Mouse (Mus musculus) embryonic fibroblast, embryonic 13.5 days (primary cell): ENCODE data around the gene Tapt1.

ENCODE experiments used
- CTCF ChIP-seq: IDR thresholded peaks from 2 replicates; pipeline ENCODE4 v1.5.1; 2011; ENCODE audit warnings: mild to moderate bottlenecking, control low read depth, low read length, moderate library complexity, borderline replicate concordance; ENCODE audit not compliant: insufficient read depth
- POLR2A ChIP-seq: IDR thresholded peaks from 2 replicates; pipeline ENCODE4 v1.6.1; 2011; ENCODE audit warnings: low read depth, mild to moderate bottlenecking, control low read depth, low read length, moderate library complexity

DNA sequence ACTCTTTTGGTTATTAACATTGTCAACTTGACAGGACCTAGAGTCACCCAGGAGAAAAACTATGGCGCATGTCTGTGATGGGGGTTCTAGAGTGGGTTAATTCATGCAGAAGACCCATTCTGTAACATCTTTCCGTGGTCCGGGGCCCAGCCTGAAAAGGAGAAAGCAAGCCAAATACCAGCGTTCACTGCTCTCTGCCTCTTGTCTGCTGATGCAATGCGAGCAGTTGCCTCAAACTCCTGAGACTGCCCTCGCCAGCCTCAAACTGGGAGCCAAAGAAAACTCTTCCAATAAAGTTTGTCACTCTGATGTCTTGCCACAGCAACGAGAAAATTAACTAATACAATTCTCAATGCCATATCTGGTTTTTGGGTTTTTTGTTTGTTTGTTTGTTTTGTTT, 8.2 kb upstream of the Tapt1 start:
- TF ChIP-seq POLR2A (no peak), CTCF (no peak)
